Comparison of ENCODE assay signal across 21 mouse cellular contexts in genomic region chr15:16629341-16630121, GRCm38 (mm10).
DNase-seq lines count a peak whose midpoint lies in the region; TF ChIP-seq lines count a peak whose summit lies in the region.
"Had no signal": no experiment of that assay in that cellular context is flagged by ENCODE, and none has a peak within 500 bp of the region (broad histone marks: within the 10 kb centered on the region; RNA-seq: fewer than 3 reads in every experiment).

No protein-coding gene starts in this region.

- no peak overlapping the region for H3K4me3 ChIP-seq in gastrocnemius, adult 2 months
- H3K4me3 ChIP-seq: embryonic facial prominence, embryonic 13.5 days; embryonic facial prominence, embryonic 15.5 days; erythroblast, embryonic 14.5 days; forebrain, embryonic 10.5 days; forebrain, embryonic 13.5 days; forebrain, embryonic 15.5 days had no signal

- DNase-seq in ES-CJ7 (ENCODE audit: low read depth, low spot score) = peak; percentile 91
- peak; percentile 98 for DNase-seq in R1 (ENCODE audit: low read depth, low spot score)
- DNase-seq in ZHBTc4 (ENCODE audit: low read depth, low spot score) = peak; percentile 91
- DNase-seq in adrenal gland, adult 2 months = no peak
- no peak for DNase-seq in gastrocnemius, adult 2 months
- no peak for DNase-seq in heart, postnatal 4 days
- DNase-seq: adrenal gland, adult 8-10 months; adrenal gland, postnatal 14 days; adrenal gland, postnatal 36 days; cerebellum, adult 11-12 months; cerebellum, adult 2 months; cerebellum, adult 9-10 months; cerebellum, postnatal 10 days; cerebellum, postnatal 25 days; forebrain, postnatal 0 days had no signal

- no peak overlapping the region for H3K27ac ChIP-seq in gastrocnemius, adult 2 months
- H3K27ac ChIP-seq: embryonic facial prominence, embryonic 13.5 days; embryonic facial prominence, embryonic 15.5 days; forebrain, embryonic 10.5 days; forebrain, embryonic 13.5 days; forebrain, embryonic 15.5 days had no signal

- no peak for TF ChIP-seq CTCF in gastrocnemius, adult 2 months (IDR thresholded peaks at IDR 0.05)

- intact Hi-C loops in gastrocnemius, adult 2 months (cut with DNase I) = no loop called here

Comparison
In these comparisons a context has a peak if more than half of its experiments do, and no peak if none do; other contexts are left out.
1. DNase-seq: peak in ES-CJ7 (single experiment), R1 (single experiment) and ZHBTc4 (single experiment); none in adrenal gland, adult 2 months (single experiment), gastrocnemius, adult 2 months (single experiment) and heart, postnatal 4 days (single experiment).